8 mouse cellular contexts compared by ENCODE assay signal in the genomic region with DNA sequence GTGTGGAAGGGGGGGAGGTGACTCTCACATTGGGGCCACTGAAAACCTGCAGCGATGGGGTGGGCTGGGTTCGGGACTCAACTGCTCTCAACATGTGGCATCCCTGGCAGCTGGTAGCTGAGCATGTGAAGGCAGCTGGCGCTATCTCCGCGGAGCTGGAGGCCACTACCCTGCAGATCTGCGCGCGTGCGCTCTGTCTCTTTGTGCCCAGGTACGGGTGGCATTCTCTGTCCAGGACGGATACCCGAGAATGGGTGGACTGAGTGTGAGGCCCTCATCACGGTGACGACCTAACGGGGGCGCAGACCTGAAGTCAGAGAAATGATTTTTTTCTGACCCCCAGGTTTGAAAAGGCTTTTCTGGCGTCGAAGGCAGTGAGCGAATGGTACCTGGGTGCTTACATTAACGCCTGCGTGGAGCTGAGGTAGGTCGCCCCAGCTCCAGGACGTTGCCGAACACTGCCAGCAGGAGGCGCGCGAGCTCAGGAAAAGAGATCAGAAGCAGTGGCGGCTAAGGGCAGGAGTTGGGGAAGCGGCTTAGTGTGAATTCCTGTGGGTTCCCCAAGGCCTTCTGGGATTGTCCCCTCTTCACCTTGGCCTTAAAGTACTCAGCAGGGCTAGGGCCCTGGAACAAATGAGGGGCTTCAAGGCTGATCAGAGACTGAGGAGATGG. TPM values are rescaled to one million over a fixed set of nuclear protein-coding genes. Genes with fewer than 3 reads are reported as not detected.
DNase-seq lines count a peak whose midpoint lies in the region; ATAC-seq and TF ChIP-seq lines count a peak whose summit lies in the region.

No protein-coding gene starts in this region.

- no peak overlapping the region for H3K9ac ChIP-seq in heart, postnatal 0 days (replicated peaks; ENCODE audit: low read depth, low read length)
- no peak overlapping the region for H3K9ac ChIP-seq in liver, embryonic 14.5 days (replicated peaks)
- H3K9ac ChIP-seq in neural tube, embryonic 11.5 days (ENCODE audit: low read length), result no peak overlapping the region

- peak overlapping the region; percentile 46 for H3ac ChIP-seq in C2C12 (ENCODE audit: control insufficient read depth, insufficient read length, low read depth)

- peak; percentile 89 for DNase-seq in brain, embryonic 14.5 days (ENCODE audit: low read depth)
- peak; percentile 88 for DNase-seq in forebrain, embryonic 10.5 days (ENCODE audit: extremely low spot score, low spot score)
- DNase-seq in heart, postnatal 0 days (ENCODE audit: low spot score), result peak; percentile 86
- DNase-seq in kidney, postnatal 36 days, result peak; percentile 91 to 98
- peak; percentile 60 to 66 (median 64) for DNase-seq in liver, embryonic 14.5 days (ENCODE audit: low read depth in 3 of 3, low spot score in 3 of 3)
- DNase-seq in neural tube, embryonic 11.5 days (ENCODE audit: low spot score), result peak; percentile 90

- peaks cover 6% of the 10 kb centered on the region for H3K79me3 ChIP-seq in C2C12 (ENCODE audit: low read depth)

- no peak overlapping the region for H3K27ac ChIP-seq in forebrain, embryonic 10.5 days
- no peak overlapping the region for H3K27ac ChIP-seq in heart, postnatal 0 days (ENCODE audit: low read depth)
- no peak overlapping the region for H3K27ac ChIP-seq in liver, embryonic 14.5 days
- H3K27ac ChIP-seq in neural tube, embryonic 11.5 days (ENCODE audit: low read depth, low read length), result no peak overlapping the region
- H3K27ac ChIP-seq in testis, adult 2 months (ENCODE audit: control insufficient read depth, insufficient read depth, low read depth, low read length), result no peak overlapping the region

- 18% methylated on average over 29 of the region's 29 CpGs for WGBS in forebrain, embryonic 10.5 days
- 17% methylated on average over 29 of the region's 29 CpGs for WGBS in heart, postnatal 0 days
- WGBS in liver, embryonic 14.5 days (ENCODE audit: insufficient replicate concordance), result 19% methylated on average over 29 of the region's 29 CpGs
- 16% methylated on average over 29 of the region's 29 CpGs for WGBS in neural tube, embryonic 11.5 days

- H3K4me2 ChIP-seq in heart, postnatal 0 days (ENCODE audit: low read depth, low read length), result no peak overlapping the region
- H3K4me2 ChIP-seq in liver, embryonic 14.5 days (ENCODE audit: low read depth), result no peak overlapping the region
- no peak overlapping the region for H3K4me2 ChIP-seq in neural tube, embryonic 11.5 days (ENCODE audit: low read depth)

- peak; percentile 97 for TF ChIP-seq CTCF in C2C12 (IDR thresholded peaks at IDR 0.05; ENCODE audit: control insufficient read depth, insufficient read depth, insufficient read length)
- TF ChIP-seq CTCF in brain, embryonic 14.5 days (IDR thresholded peaks at IDR 0.05; ENCODE audit: borderline replicate concordance, extremely low read depth, insufficient read depth, insufficient read length), result peak; percentile 97
- peak; percentile 95 for TF ChIP-seq CTCF in heart, postnatal 0 days (IDR thresholded peaks at IDR 0.05; ENCODE audit: low read depth)
- TF ChIP-seq CTCF in liver, embryonic 14.5 days (IDR thresholded peaks at IDR 0.05; ENCODE audit: low read depth), result peak; percentile 99
- peak; percentile 96 for TF ChIP-seq CTCF in testis, adult 2 months (IDR thresholded peaks at IDR 0.05; ENCODE audit: control insufficient read depth, insufficient read depth, insufficient replicate concordance, low read depth, low read length)

- no peak overlapping the region for H3K4me3 ChIP-seq in C2C12 (ENCODE audit: insufficient read depth, poor library complexity, severe bottlenecking)
- H3K4me3 ChIP-seq in forebrain, embryonic 10.5 days, result 0 out of 2 replicates have a peak overlapping the region, but pooled peaks have one; percentile 16
- no peak overlapping the region for H3K4me3 ChIP-seq in heart, postnatal 0 days (ENCODE audit: low read depth, low read length)
- no peak overlapping the region for H3K4me3 ChIP-seq in liver, embryonic 14.5 days (ENCODE audit: insufficient read depth in 1 of 2, low read depth in 2 of 2, low read length in 2 of 2)
- H3K4me3 ChIP-seq in neural tube, embryonic 11.5 days (ENCODE audit: low read depth, low read length), result no peak overlapping the region
- H3K4me3 ChIP-seq in testis, adult 2 months (ENCODE audit: control insufficient read depth, low read depth, low read length), result peak overlapping the region; percentile 3

- H3K4me1 ChIP-seq in forebrain, embryonic 10.5 days, result peaks cover 60% of the 10 kb centered on the region
- H3K4me1 ChIP-seq in heart, postnatal 0 days (ENCODE audit: control insufficient read depth, insufficient read depth), result peaks cover 35% of the 10 kb centered on the region
- H3K4me1 ChIP-seq in liver, embryonic 14.5 days (replicated peaks; ENCODE audit: control insufficient read depth in 2 of 2, insufficient read depth in 2 of 2, low read length in 1 of 2), result peaks cover 19 to 22% of the 10 kb centered on the region in 2 experiments
- H3K4me1 ChIP-seq in neural tube, embryonic 11.5 days (ENCODE audit: control insufficient read depth, insufficient read depth, low read length), result peaks cover 2% of the 10 kb centered on the region; the same call in 1 of the 2 replicates
- peaks cover 35% of the 10 kb centered on the region for H3K4me1 ChIP-seq in testis, adult 2 months (ENCODE audit: control insufficient read depth, insufficient read depth, low read length)

- peaks cover 21% of the 10 kb centered on the region for H3K79me2 ChIP-seq in C2C12 (ENCODE audit: control insufficient read depth, insufficient read depth)

- H3K27me3 ChIP-seq in C2C12 (ENCODE audit: control insufficient read depth, insufficient read depth, insufficient read length), result no peaks in the 10 kb centered on the region
- peaks cover 100% of the 10 kb centered on the region for H3K27me3 ChIP-seq in forebrain, embryonic 10.5 days (ENCODE audit: poor library complexity, severe bottlenecking)
- H3K27me3 ChIP-seq in heart, postnatal 0 days (ENCODE audit: control insufficient read depth, insufficient read depth, low read length), result peaks cover 62% of the 10 kb centered on the region
- H3K27me3 ChIP-seq in liver, embryonic 14.5 days (ENCODE audit: control insufficient read depth, insufficient read depth, low read length), result peaks cover 69% of the 10 kb centered on the region
- H3K27me3 ChIP-seq in neural tube, embryonic 11.5 days (ENCODE audit: control insufficient read depth, insufficient read depth, low read length), result peaks cover 92% of the 10 kb centered on the region
- no peaks in the 10 kb centered on the region for H3K27me3 ChIP-seq in testis, adult 2 months (ENCODE audit: control insufficient read depth, insufficient read depth, low read length)

- TF ChIP-seq EP300 in heart, postnatal 0 days (IDR thresholded peaks at IDR 0.05; ENCODE audit: low read depth), result no peak
- no peak for TF ChIP-seq EP300 in liver, embryonic 14.5 days (IDR thresholded peaks at IDR 0.05; ENCODE audit: low read depth)

- TF ChIP-seq POLR2A in brain, embryonic 14.5 days (IDR thresholded peaks at IDR 0.05; ENCODE audit: borderline replicate concordance, extremely low read depth, insufficient read depth, insufficient read length, poor library complexity, severe bottlenecking), result no peak
- TF ChIP-seq POLR2A in testis, adult 2 months (IDR thresholded peaks at IDR 0.05; ENCODE audit: control insufficient read depth, low read depth, low read length), result no peak

- ATAC-seq in heart, postnatal 0 days (ENCODE audit: insufficient read depth, low read depth), result peak; percentile 68
- peak; percentile 50; the same call in 1 of the 2 replicates for ATAC-seq in liver, embryonic 14.5 days (ENCODE audit: insufficient read depth)
- ATAC-seq in neural tube, embryonic 11.5 days (ENCODE audit: insufficient read depth, low FRiP score, low TSS enrichment), result 0 out of 2 replicates have a peak, but pooled peaks have one; percentile 45

- no peaks in the 10 kb centered on the region for H3K36me3 ChIP-seq in C2C12 (ENCODE audit: control insufficient read depth, insufficient read depth)
- H3K36me3 ChIP-seq in forebrain, embryonic 10.5 days (replicated peaks), result no peaks in the 10 kb centered on the region
- H3K36me3 ChIP-seq in heart, postnatal 0 days (replicated peaks; ENCODE audit: control insufficient read depth, insufficient read depth, low read length), result no peaks in the 10 kb centered on the region
- H3K36me3 ChIP-seq in liver, embryonic 14.5 days (replicated peaks; ENCODE audit: control insufficient read depth, insufficient read depth, low read depth), result no peaks in the 10 kb centered on the region
- H3K36me3 ChIP-seq in neural tube, embryonic 11.5 days (ENCODE audit: control insufficient read depth, insufficient read depth, low read length), result no peaks in the 10 kb centered on the region
- no peaks in the 10 kb centered on the region for H3K36me3 ChIP-seq in testis, adult 2 months (ENCODE audit: control insufficient read depth, insufficient read depth, low read length)

- H3K9me3 ChIP-seq in forebrain, embryonic 10.5 days, result no peaks in the 10 kb centered on the region
- no peaks in the 10 kb centered on the region for H3K9me3 ChIP-seq in heart, postnatal 0 days (replicated peaks; ENCODE audit: control insufficient read depth, low read length)
- H3K9me3 ChIP-seq in liver, embryonic 14.5 days (ENCODE audit: control insufficient read depth, low read length), result no peaks in the 10 kb centered on the region
- no peaks in the 10 kb centered on the region for H3K9me3 ChIP-seq in neural tube, embryonic 11.5 days (ENCODE audit: control insufficient read depth, low read length)

RNA-seq across cellular contexts. Expression of a gene that starts 9.1 kb away (rescaled TPM):
- polyA plus RNA-seq in C2C12 (2012; fragmentation: generic; extraction: Trizol), result 58.3 TPM
- 3.5 and 3.9 TPM in 2 replicates for polyA plus RNA-seq in brain, embryonic 14.5 days (2012; rRNA removed)
- 5.2 and 5.6 TPM in 2 replicates for polyA plus RNA-seq in forebrain, embryonic 10.5 days (2016; fragmentation: Nextera tagmentation; extraction: Ambion mirVana)
- total RNA-seq in heart, postnatal 0 days (2014; rRNA removed; ENCODE audit: low replicate concordance), result 7.9 and 51.6 TPM in 2 replicates
- 8.5 and 9.8 TPM in 2 replicates for polyA plus RNA-seq in heart, postnatal 0 days (2015; fragmentation: Nextera tagmentation; extraction: Ambion mirVana)
- 18.1 and 20.1 TPM in 2 replicates for polyA plus RNA-seq in liver, embryonic 14.5 days (2012; rRNA removed)
- 15.8 and 19.3 TPM in 2 replicates for polyA plus RNA-seq in liver, embryonic 14.5 days (2014; fragmentation: Nextera tagmentation; extraction: Ambion mirVana)
- polyA plus RNA-seq in neural tube, embryonic 11.5 days (2014; fragmentation: Nextera tagmentation; extraction: Ambion mirVana), result 5.3 and 6.6 TPM in 2 replicates
- 5.5 and 6.5 TPM in 2 replicates for polyA plus RNA-seq in testis, adult 2 months (2012; rRNA removed)

RNA-seq across cellular contexts. Expression of a gene that starts 16.3 kb away (rescaled TPM):
- 119 TPM for polyA plus RNA-seq in C2C12 (2012; fragmentation: generic; extraction: Trizol)
- 1.6 and 1.7 TPM in 2 replicates for polyA plus RNA-seq in brain, embryonic 14.5 days (2012; rRNA removed)
- polyA plus RNA-seq in forebrain, embryonic 10.5 days (2016; fragmentation: Nextera tagmentation; extraction: Ambion mirVana), result 2.1 and 4.4 TPM in 2 replicates
- 12.5 and 14.8 TPM in 2 replicates for total RNA-seq in heart, postnatal 0 days (2014; rRNA removed; ENCODE audit: low replicate concordance)
- polyA plus RNA-seq in heart, postnatal 0 days (2015; fragmentation: Nextera tagmentation; extraction: Ambion mirVana), result 8.9 and 9.5 TPM in 2 replicates
- polyA plus RNA-seq in liver, embryonic 14.5 days (2012; rRNA removed), result 57.6 and 61.8 TPM in 2 replicates
- 78.7 and 88.5 TPM in 2 replicates for polyA plus RNA-seq in liver, embryonic 14.5 days (2014; fragmentation: Nextera tagmentation; extraction: Ambion mirVana)
- 3.4 and 3.7 TPM in 2 replicates for polyA plus RNA-seq in neural tube, embryonic 11.5 days (2014; fragmentation: Nextera tagmentation; extraction: Ambion mirVana)
- polyA plus RNA-seq in testis, adult 2 months (2012; rRNA removed), result 77.2 and 89.7 TPM in 2 replicates

RNA-seq across cellular contexts. Expression of a gene that starts 19.3 kb away (rescaled TPM):
- polyA plus RNA-seq in C2C12 (2012; fragmentation: generic; extraction: Trizol), result not detected
- 0.46 and 0.93 TPM in 2 replicates for polyA plus RNA-seq in brain, embryonic 14.5 days (2012; rRNA removed)
- polyA plus RNA-seq in forebrain, embryonic 10.5 days (2016; fragmentation: Nextera tagmentation; extraction: Ambion mirVana), result 0.25 TPM in 1 of 2 replicates, not detected in the other
- not detected in 2 replicates for total RNA-seq in heart, postnatal 0 days (2014; rRNA removed; ENCODE audit: low replicate concordance)
- not detected in 2 replicates for polyA plus RNA-seq in heart, postnatal 0 days (2015; fragmentation: Nextera tagmentation; extraction: Ambion mirVana)
- not detected in 2 replicates for polyA plus RNA-seq in liver, embryonic 14.5 days (2012; rRNA removed)
- polyA plus RNA-seq in liver, embryonic 14.5 days (2014; fragmentation: Nextera tagmentation; extraction: Ambion mirVana), result 0.15 and 0.21 TPM in 2 replicates
- not detected in 2 replicates for polyA plus RNA-seq in neural tube, embryonic 11.5 days (2014; fragmentation: Nextera tagmentation; extraction: Ambion mirVana)
- polyA plus RNA-seq in testis, adult 2 months (2012; rRNA removed), result 0.72 and 1.3 TPM in 2 replicates

RNA-seq across cellular contexts. Expression of a gene that starts 48.4 kb away (rescaled TPM):
- 48.1 TPM for polyA plus RNA-seq in C2C12 (2012; fragmentation: generic; extraction: Trizol)
- 236 and 250 TPM in 2 replicates for polyA plus RNA-seq in brain, embryonic 14.5 days (2012; rRNA removed)
- polyA plus RNA-seq in forebrain, embryonic 10.5 days (2016; fragmentation: Nextera tagmentation; extraction: Ambion mirVana), result 30.1 and 30.3 TPM in 2 replicates
- total RNA-seq in heart, postnatal 0 days (2014; rRNA removed; ENCODE audit: low replicate concordance), result 119 and 147 TPM in 2 replicates
- 13.9 and 18.2 TPM in 2 replicates for polyA plus RNA-seq in heart, postnatal 0 days (2015; fragmentation: Nextera tagmentation; extraction: Ambion mirVana)
- 22.5 and 23.2 TPM in 2 replicates for polyA plus RNA-seq in liver, embryonic 14.5 days (2012; rRNA removed)
- polyA plus RNA-seq in liver, embryonic 14.5 days (2014; fragmentation: Nextera tagmentation; extraction: Ambion mirVana), result 5.3 and 6.6 TPM in 2 replicates
- polyA plus RNA-seq in neural tube, embryonic 11.5 days (2014; fragmentation: Nextera tagmentation; extraction: Ambion mirVana), result 36.7 and 37.2 TPM in 2 replicates
- polyA plus RNA-seq in testis, adult 2 months (2012; rRNA removed), result 55.3 and 56.8 TPM in 2 replicates

RNA-seq across cellular contexts. Expression of a gene that starts 59.7 kb away (rescaled TPM):
- 2.1 TPM for polyA plus RNA-seq in C2C12 (2012; fragmentation: generic; extraction: Trizol)
- polyA plus RNA-seq in brain, embryonic 14.5 days (2012; rRNA removed), result 2.3 and 2.7 TPM in 2 replicates
- polyA plus RNA-seq in forebrain, embryonic 10.5 days (2016; fragmentation: Nextera tagmentation; extraction: Ambion mirVana), result 7.1 and 9.8 TPM in 2 replicates
- total RNA-seq in heart, postnatal 0 days (2014; rRNA removed; ENCODE audit: low replicate concordance), result 4.0 and 4.3 TPM in 2 replicates
- polyA plus RNA-seq in heart, postnatal 0 days (2015; fragmentation: Nextera tagmentation; extraction: Ambion mirVana), result 0.85 and 1.3 TPM in 2 replicates
- 0.61 and 0.91 TPM in 2 replicates for polyA plus RNA-seq in liver, embryonic 14.5 days (2012; rRNA removed)
- polyA plus RNA-seq in liver, embryonic 14.5 days (2014; fragmentation: Nextera tagmentation; extraction: Ambion mirVana), result 0.42 and 0.53 TPM in 2 replicates
- 5.2 and 5.3 TPM in 2 replicates for polyA plus RNA-seq in neural tube, embryonic 11.5 days (2014; fragmentation: Nextera tagmentation; extraction: Ambion mirVana)
- 1.7 and 1.8 TPM in 2 replicates for polyA plus RNA-seq in testis, adult 2 months (2012; rRNA removed)

Comparison
In these comparisons a context has a peak if more than half of its experiments do, and no peak if none do; other contexts are left out.
1. H3K4me3 ChIP-seq: peak in forebrain, embryonic 10.5 days (single experiment) and testis, adult 2 months (single experiment); none in C2C12 (single experiment), heart, postnatal 0 days (single experiment), liver, embryonic 14.5 days (0 of 2) and neural tube, embryonic 11.5 days (single experiment).
2. Peak in every context shown above with its lines, with median percentiles within 50 percentile points of each other: CTCF ChIP-seq, DNase-seq and ATAC-seq.